Mouse (Mus musculus) hindbrain, embryonic 15.5 days (tissue): Measurements from ENCODE around the gene Slc16a10. TPM values are rescaled to one million over a fixed set of nuclear protein-coding genes. Genes with fewer than 3 reads are reported as not detected.
A peak's percentile ranks its signal among the peaks of the same experiment; 100 is the strongest.
"Not testable (repeated sequence)": the region's sequence is repeated elsewhere in the genome, so short reads cannot be mapped to it uniquely, and the experiment has no call there.

Experiments used
- ATAC-seq: fragments of 200-750 bp; cut with Nextera tagmentation; 2 replicates; pipeline ENCODE4 v1.8.0; 2017; ENCODE audit warnings: low read depth, moderate number of reproducible peaks, moderate TSS enrichment; ENCODE audit not compliant: low FRiP score
- H3K27ac ChIP-seq: fragments of 300-500 bp; sonication (generic); replicated peaks from 2 replicates; pipeline ENCODE4 v1.5.1; 2015; ENCODE audit warnings: mild to moderate bottlenecking, inconsistent platforms
- H3K27me3 ChIP-seq: fragments of 300-500 bp; sonication (generic); 2 replicates; pipeline ENCODE4 v1.6.1; 2015; ENCODE audit warnings: control low read depth, inconsistent platforms
- H3K36me3 ChIP-seq: fragments of 300-500 bp; sonication (generic); 2 replicates; pipeline ENCODE4 v1.6.1; 2015; ENCODE audit warnings: control low read depth, inconsistent platforms
- H3K4me1 ChIP-seq: fragments of 300-500 bp; sonication (generic); replicated peaks from 2 replicates; pipeline ENCODE4 v1.6.1; 2015; ENCODE audit warnings: control low read depth, inconsistent platforms
- H3K4me2 ChIP-seq: fragments of 300-500 bp; sonication (generic); 2 replicates; pipeline ENCODE4 v1.6.1; 2015; ENCODE audit warnings: moderate library complexity, mild to moderate bottlenecking, inconsistent platforms
- H3K4me3 ChIP-seq: fragments of 300-500 bp; sonication (generic); 2 replicates; pipeline ENCODE4 v1.5.1; 2015; ENCODE audit warnings: mild to moderate bottlenecking, inconsistent platforms
- H3K9ac ChIP-seq: fragments of 300-500 bp; sonication (generic); 2 replicates; pipeline ENCODE4 v1.6.1; 2015; ENCODE audit warnings: inconsistent platforms
- H3K9me3 ChIP-seq: fragments of 300-500 bp; sonication (generic); 2 replicates; pipeline ENCODE4 v1.6.1; 2016; ENCODE audit warnings: control low read depth, inconsistent platforms
- WGBS: fragments of 180-500 bp; shearing (Covaris S2); methylation state at CpG from one replicate; pipeline ENCODE4 v1.1.7; 2015; 5-methylcytosine and 5-hydroxymethylcytosine counted together
- polyA plus RNA-seq: library from polyadenylated mRNA; unstranded; fragments of >200 nt; fragmentation: Nextera tagmentation; extraction: Ambion mirVana; gene quantifications from 2 replicates; pipeline ENCODE4 v1.2.1, GENCODE M21; 2015

Gene Slc16a10
- polyA plus RNA-seq, 1 experiment from 2014 or later: 7.3 TPM

DNA sequence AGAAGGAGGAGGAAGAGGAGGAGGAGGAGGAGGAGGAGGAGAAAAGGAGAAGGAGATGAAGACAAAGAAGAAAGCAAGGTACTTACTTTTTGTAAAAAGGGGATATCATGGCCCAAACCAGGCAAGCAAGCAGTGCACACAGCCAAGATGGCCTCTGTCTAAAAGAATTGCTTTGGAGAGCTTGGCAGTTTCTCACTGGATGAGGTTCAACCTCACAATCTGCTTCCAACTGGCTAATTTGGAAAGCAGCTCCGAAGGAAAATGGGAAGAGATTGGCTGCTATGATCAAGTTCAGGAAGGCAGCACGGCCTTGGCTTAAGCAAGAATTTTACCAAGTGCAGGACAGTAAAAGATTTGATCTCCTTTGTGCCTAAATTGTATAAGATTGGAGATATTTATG, 112.4 kb downstream of the Slc16a10 start:
- Histone ChIP-seq H3K4me3 (no peak overlapping the region), H3K27ac (no peak overlapping the region), H3K4me2 (no peak overlapping the region), H3K9ac (no peak overlapping the region), H3K4me1 (peaks cover 6% of the 10 kb centered on the region), H3K36me3 (no peaks in the 10 kb centered on the region), H3K27me3 (no peaks in the 10 kb centered on the region), H3K9me3 (no peaks in the 10 kb centered on the region)
- no peak for ATAC-seq
- 85% methylated on average over 2 of the region's 2 CpGs for WGBS

- no peak overlapping the region for H3K9ac ChIP-seq
- H3K9me3 ChIP-seq: no peaks in the 10 kb centered on the region
- H3K36me3 ChIP-seq: no peaks in the 10 kb centered on the region
- H3K27ac ChIP-seq: no peak overlapping the region
- H3K4me1 ChIP-seq: peaks cover 15% of the 10 kb centered on the region
- ATAC-seq: no peak
- WGBS: 85% methylated on average over 8 of the region's 8 CpGs
- H3K4me2 ChIP-seq: no peak overlapping the region
- H3K27me3 ChIP-seq: no peaks in the 10 kb centered on the region
- H3K4me3 ChIP-seq: no peak overlapping the region
These were observed 114.0 kb downstream of the Slc16a10 start for GRCm38 (mm10) chr10:40028091-40028490.

DNA sequence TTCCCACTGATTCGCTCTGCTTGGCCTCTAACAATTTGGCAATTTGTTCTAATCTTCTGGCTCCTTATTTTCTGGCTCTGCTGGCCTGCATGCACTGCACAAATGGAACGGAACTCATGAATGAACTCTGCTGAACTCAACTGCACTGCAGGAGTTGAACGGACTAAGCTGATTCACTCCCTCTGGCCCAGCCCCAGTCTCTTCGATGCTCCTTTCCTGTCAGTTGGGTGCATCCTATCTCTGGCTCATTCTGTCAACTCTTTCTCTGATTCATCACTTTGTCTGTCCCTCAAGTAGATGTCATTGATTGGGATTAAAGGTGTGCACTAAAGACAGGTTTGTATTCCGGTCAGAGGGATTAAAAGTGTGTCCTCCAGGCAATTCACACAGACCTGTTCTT, 115.5 kb downstream of the Slc16a10 start:
- H3K4me3 ChIP-seq: no peak overlapping the region
- no peak for ATAC-seq
- no peak overlapping the region for H3K9ac ChIP-seq
- H3K27me3 ChIP-seq: no peaks in the 10 kb centered on the region
- H3K9me3 ChIP-seq: no peaks in the 10 kb centered on the region
- H3K36me3 ChIP-seq: no peaks in the 10 kb centered on the region
- no peak overlapping the region for H3K27ac ChIP-seq
- whole genome bisulfite sequencing: 96% methylated on average over 5 of the region's 5 CpGs
- no peak overlapping the region for H3K4me2 ChIP-seq
- H3K4me1 ChIP-seq: peaks cover 15% of the 10 kb centered on the region

DNA sequence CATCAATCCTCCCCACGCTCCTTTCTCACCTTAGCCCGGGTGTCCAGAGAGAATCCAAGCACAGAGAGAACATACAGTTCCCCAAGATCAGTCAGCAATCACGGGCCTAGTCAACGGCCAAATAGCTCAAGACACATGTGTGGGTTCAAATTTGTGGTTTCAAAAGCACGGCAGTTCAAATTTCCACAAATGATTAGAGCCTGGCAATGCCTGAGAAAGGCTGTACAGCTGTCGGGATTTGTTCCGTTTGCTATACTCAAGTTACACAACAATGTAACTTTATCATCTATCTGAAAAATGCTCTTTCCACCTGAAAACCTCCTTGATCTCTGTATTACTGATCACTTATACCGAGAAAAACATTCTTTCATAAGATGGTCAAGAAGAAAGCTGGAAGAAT, 116.5 kb downstream of the Slc16a10 start:
- 65% methylated on average over 8 of the region's 8 CpGs for WGBS

GRCm38 (mm10) chr10:40024554-40025428, 117.3 kb downstream of the Slc16a10 start, which contains the start of gene Mfsd4b1:
Mfsd4b1 (minus strand) TSS chr10:40025268.
- WGBS: under 1% methylated on average over 46 of the region's 46 CpGs
- Histone ChIP-seq H3K4me2 (peak within 1 kb of the TSS; percentile 94), H3K27ac (peak within 1 kb of the TSS; percentile 93), H3K4me1 (peaks cover 15% of the 10 kb centered on the region), H3K9ac (peak within 1 kb of the TSS; percentile 81), H3K9me3 (no peaks in the 10 kb centered on the region), H3K27me3 (no peaks in the 10 kb centered on the region), H3K36me3 (no peaks in the 10 kb centered on the region), H3K4me3 (peak within 1 kb of the TSS; percentile 83)
- peak; percentile 98 for ATAC-seq

More for the DNA sequence above, 116.5 kb downstream of the Slc16a10 start:
- peak overlapping the region; percentile 83 for H3K4me3 ChIP-seq
- peak overlapping the region; percentile 94 for H3K4me2 ChIP-seq
- no peaks in the 10 kb centered on the region for H3K9me3 ChIP-seq
- H3K4me1 ChIP-seq: peaks cover 15% of the 10 kb centered on the region
- peak overlapping the region; percentile 93 for H3K27ac ChIP-seq
- peak overlapping the region; percentile 81 for H3K9ac ChIP-seq
- H3K27me3 ChIP-seq: no peaks in the 10 kb centered on the region
- no peaks in the 10 kb centered on the region for H3K36me3 ChIP-seq
- no peak for ATAC-seq

GRCm38 (mm10) chr10:40020401-40020800, 121.7 kb downstream of the Slc16a10 start:
- ATAC-seq: no peak
- 67% methylated on average over 2 of the region's 2 CpGs for WGBS
- no peaks in the 10 kb centered on the region for H3K9me3 ChIP-seq

DNA sequence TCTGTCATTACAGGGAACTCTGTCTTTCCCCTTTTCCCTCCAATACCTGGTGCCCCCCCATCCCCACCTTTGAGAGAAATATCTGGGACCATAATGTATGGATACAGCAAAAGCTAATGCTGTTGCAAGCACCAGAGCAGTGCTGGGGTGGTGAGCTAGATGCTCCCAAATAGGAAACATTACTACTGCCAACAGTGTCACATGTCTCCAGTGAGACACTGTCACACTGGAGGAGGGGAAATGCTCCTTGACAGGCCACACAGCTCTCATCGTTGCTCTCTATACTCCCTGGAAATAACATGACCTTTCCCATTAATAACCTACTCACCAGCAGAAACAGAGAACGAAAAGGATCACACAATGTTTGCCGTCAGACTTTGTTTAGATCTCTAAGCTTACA, 122.6 kb downstream of the Slc16a10 start:
- no peaks in the 10 kb centered on the region for H3K36me3 ChIP-seq
- ATAC-seq: no peak
- peaks cover 7% of the 10 kb centered on the region for H3K4me1 ChIP-seq
- 74% methylated on average over 3 of the region's 3 CpGs for WGBS
- no peak overlapping the region for H3K9ac ChIP-seq
- no peak overlapping the region for H3K4me2 ChIP-seq
- no peaks in the 10 kb centered on the region for H3K27me3 ChIP-seq
- no peaks in the 10 kb centered on the region for H3K9me3 ChIP-seq
- H3K4me3 ChIP-seq: no peak overlapping the region
- H3K27ac ChIP-seq: no peak overlapping the region

More at GRCm38 (mm10) chr10:40020401-40020800, 121.7 kb downstream of the Slc16a10 start:
- Histone ChIP-seq H3K4me3 (no peak overlapping the region), H3K4me2 (no peak overlapping the region), H3K9ac (no peak overlapping the region), H3K27ac (no peak overlapping the region), H3K4me1 (peaks cover 12% of the 10 kb centered on the region), H3K36me3 (no peaks in the 10 kb centered on the region), H3K27me3 (no peaks in the 10 kb centered on the region)

DNA sequence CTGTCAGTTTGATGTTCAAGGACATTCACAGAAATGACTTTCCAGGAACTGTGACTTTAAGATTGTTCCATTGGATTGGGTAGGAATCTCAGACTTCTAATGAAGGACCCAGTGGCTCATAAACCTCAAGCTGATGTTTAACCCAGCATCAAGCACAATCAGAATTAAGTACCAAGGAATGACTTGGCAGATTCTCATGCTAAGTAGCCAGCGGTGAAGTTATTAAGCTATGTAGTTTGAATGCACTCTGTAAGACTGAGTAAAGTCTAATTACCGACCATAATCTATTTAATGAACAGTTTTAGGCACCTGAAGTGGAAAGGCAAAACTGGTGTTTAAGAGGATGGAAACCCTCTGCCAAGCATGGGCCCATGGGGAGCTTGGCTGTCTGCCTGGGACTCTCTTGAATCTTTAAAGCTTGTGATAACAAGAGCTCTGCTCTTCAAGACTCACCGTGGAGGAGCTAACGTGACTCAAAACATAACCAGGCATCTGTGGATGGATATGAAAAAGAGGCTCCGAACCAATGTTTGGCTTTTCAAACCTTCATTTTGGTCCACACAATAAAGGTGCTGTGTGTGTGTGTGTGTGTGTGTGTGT, 123.7 kb downstream of the Slc16a10 start:
- Histone ChIP-seq H3K4me1 (no peaks in the 10 kb centered on the region), H3K9ac (no peak overlapping the region), H3K4me3 (no peak overlapping the region), H3K27me3 (no peaks in the 10 kb centered on the region), H3K4me2 (no peak overlapping the region), H3K9me3 (no peaks in the 10 kb centered on the region; the same call in 1 of the 2 replicates), H3K36me3 (no peaks in the 10 kb centered on the region), H3K27ac (no peak overlapping the region)
- 84% methylated on average over 5 of the region's 5 CpGs for WGBS
- ATAC-seq: no peak

DNA sequence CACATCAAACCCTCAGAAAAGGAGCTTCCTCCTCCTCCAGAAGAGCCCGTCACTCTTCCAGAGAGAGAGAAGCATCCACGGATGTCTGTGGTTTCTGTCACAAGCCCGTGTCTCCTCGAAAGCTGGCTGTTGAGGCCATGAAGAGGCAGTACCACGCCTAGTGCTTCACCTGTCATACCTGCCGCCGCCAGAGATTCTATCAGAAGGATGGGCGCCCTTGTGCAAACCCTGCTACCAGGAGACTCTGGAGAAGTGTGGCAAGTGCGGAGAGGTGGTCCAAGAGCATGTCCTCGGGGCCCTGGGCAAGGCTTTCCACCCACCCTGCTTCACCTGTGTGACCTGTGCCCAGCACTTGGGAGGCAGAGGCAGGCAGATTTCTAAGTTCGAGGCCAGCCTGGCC, 132.5 kb downstream of the Slc16a10 start:
- H3K4me1 ChIP-seq: no peaks in the 10 kb centered on the region
- WGBS: 83% methylated on average over 11 of the region's 11 CpGs
- no peak for ATAC-seq
- H3K27ac ChIP-seq: no peak overlapping the region
- H3K27me3 ChIP-seq: no peaks in the 10 kb centered on the region
- H3K4me2 ChIP-seq: no peak overlapping the region
- no peaks in the 10 kb centered on the region; the same call in 1 of the 2 replicates for H3K9me3 ChIP-seq
- no peaks in the 10 kb centered on the region for H3K36me3 ChIP-seq
- H3K9ac ChIP-seq: no peak overlapping the region
- no peak overlapping the region for H3K4me3 ChIP-seq

DNA sequence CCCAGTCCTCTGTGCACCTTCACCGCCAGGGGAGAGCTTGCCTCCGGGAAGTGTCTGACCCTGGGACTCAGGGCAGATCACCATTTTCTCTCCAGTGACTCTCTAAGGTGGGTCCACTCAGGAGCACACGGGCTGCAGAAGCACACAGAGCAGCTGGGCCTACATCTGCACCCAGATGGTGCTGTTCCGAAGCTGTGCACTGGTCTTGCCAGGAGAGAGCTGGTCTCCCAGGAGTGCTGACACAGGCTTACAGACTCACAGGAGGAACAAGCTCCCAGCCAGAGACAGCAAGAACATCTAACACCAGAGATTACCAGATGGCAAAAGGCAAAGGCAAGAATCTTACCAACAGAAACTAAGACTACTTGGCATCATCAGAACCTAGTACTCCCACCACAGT, 133.2 kb downstream of the Slc16a10 start:
- not testable (repeated sequence) for H3K4me1 ChIP-seq, H3K9ac ChIP-seq, ATAC-seq, H3K27ac ChIP-seq, H3K27me3 ChIP-seq, H3K36me3 ChIP-seq, H3K4me3 ChIP-seq, H3K9me3 ChIP-seq, H3K4me2 ChIP-seq
- WGBS: 70% methylated on average over 4 of the region's 4 CpGs

- no peak overlapping the region for H3K9ac ChIP-seq
- no peak overlapping the region for H3K4me2 ChIP-seq
- no peaks in the 10 kb centered on the region for H3K4me1 ChIP-seq
- H3K36me3 ChIP-seq: no peaks in the 10 kb centered on the region
- no peak for ATAC-seq
- H3K4me3 ChIP-seq: no peak overlapping the region
- no peaks in the 10 kb centered on the region for H3K27me3 ChIP-seq
- 89% methylated on average over 4 of the region's 4 CpGs for WGBS
- H3K27ac ChIP-seq: no peak overlapping the region
- H3K9me3 ChIP-seq: no peaks in the 10 kb centered on the region
These were observed 134.1 kb downstream of the Slc16a10 start for GRCm38 (mm10) chr10:40007953-40008352.

DNA sequence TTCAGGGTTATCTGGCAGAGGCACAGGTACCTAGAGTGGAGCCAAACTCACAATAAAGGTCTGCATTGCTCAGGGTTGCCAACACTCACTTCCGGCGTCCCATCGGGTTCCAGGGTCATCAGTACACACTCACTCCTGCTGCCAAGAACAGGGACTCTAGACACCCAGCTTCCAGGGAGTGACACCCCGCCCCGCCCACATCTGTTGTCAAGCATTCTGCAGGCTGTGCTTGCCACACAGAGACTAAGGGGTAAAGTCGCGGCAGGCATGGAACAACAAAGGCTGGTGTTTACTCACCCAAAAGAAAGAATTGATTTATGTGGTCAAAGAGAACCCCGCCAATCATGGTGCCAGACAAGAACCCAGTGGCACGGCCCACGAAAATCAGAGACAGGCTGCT, 135.1 kb downstream of the Slc16a10 start:
- H3K4me3 ChIP-seq: no peak overlapping the region
- no peaks in the 10 kb centered on the region for H3K4me1 ChIP-seq
- H3K27me3 ChIP-seq: no peaks in the 10 kb centered on the region
- no peak overlapping the region for H3K9ac ChIP-seq
- H3K27ac ChIP-seq: no peak overlapping the region
- no peaks in the 10 kb centered on the region for H3K36me3 ChIP-seq
- no peak overlapping the region for H3K4me2 ChIP-seq
- no peak for ATAC-seq
- WGBS: 32% methylated on average over 10 of the region's 10 CpGs
- H3K9me3 ChIP-seq: no peaks in the 10 kb centered on the region
